Mouse (Mus musculus) embryonic fibroblast, embryonic 13.5 days (primary cell): Measurements from ENCODE around the gene Spns3.

ENCODE experiments used
- CTCF ChIP-seq: IDR thresholded peaks from 2 replicates; pipeline ENCODE4 v1.5.1; 2011; ENCODE audit warnings: mild to moderate bottlenecking, control low read depth, low read length, moderate library complexity, borderline replicate concordance; ENCODE audit not compliant: insufficient read depth
- POLR2A ChIP-seq: IDR thresholded peaks from 2 replicates; pipeline ENCODE4 v1.6.1; 2011; ENCODE audit warnings: low read depth, mild to moderate bottlenecking, control low read depth, low read length, moderate library complexity

DNA sequence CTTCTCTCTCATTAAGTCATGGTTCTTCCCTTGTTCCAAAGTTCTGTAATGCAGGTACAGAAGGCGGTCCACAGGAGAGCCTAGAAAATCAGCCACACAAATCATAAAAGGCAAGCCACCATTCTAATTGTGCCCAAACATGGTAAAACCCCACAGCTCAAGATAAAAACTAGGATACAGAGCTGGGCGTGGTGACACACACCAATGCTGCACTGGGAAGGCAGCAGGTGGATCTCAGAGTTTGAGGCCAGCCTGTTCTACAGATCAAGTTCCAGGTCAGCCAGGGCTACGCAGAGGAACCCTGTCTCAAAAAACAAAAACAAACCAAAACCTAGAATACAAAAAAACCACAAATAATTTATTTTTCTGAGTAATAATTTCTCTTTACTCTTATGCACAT lies 36.3 kb upstream of the Spns3 start:
- TF ChIP-seq CTCF (no peak), POLR2A (no peak)
